In genomic region chr2:158215283-158216117, GRCm38 (mm10) we compare ENCODE assay signal across 10 mouse cellular contexts. TPM values are rescaled to one million over a fixed set of nuclear protein-coding genes. Genes with fewer than 3 reads are reported as not detected.
DNase-seq lines count a peak whose midpoint lies in the region; ATAC-seq and TF ChIP-seq lines count a peak whose summit lies in the region.
"Had no signal": no experiment of that assay in that cellular context is flagged by ENCODE, and none has a peak within 500 bp of the region (broad histone marks: within the 10 kb centered on the region; RNA-seq: fewer than 3 reads in every experiment).

No protein-coding gene starts in this region.

- DNase-seq in forebrain, embryonic 10.5 days (ENCODE audit: extremely low spot score, low spot score) = no peak
- DNase-seq in Patski (ENCODE audit: low read depth, low spot score) = peak; percentile 99
- DNase-seq in forebrain, postnatal 0 days = peak; percentile 48
- peak; percentile 70 to 78 for DNase-seq in kidney, adult 8-10 months
- no peak for DNase-seq in right cerebral cortex, postnatal 36 days (ENCODE audit: low spot score in 2 of 2)
- no peak for DNase-seq in thymus, postnatal 10 days (ENCODE audit: low spot score in 2 of 2)
- no peak for DNase-seq in layer of hippocampus, adult 11-12 months (ENCODE audit: low spot score)
- DNase-seq: thymus, postnatal 36 days had no signal

- H3K27me3 ChIP-seq in forebrain, embryonic 15.5 days = no peaks in the 10 kb centered on the region
- no peaks in the 10 kb centered on the region for H3K27me3 ChIP-seq in forebrain, embryonic 10.5 days (ENCODE audit: poor library complexity, severe bottlenecking)
- no peaks in the 10 kb centered on the region for H3K27me3 ChIP-seq in Patski
- no peaks in the 10 kb centered on the region for H3K27me3 ChIP-seq in forebrain, postnatal 0 days (ENCODE audit: insufficient read depth, low read length)

- TF ChIP-seq CTCF in Patski (IDR thresholded peaks at IDR 0.05) = no peak
- TF ChIP-seq CTCF in forebrain, postnatal 0 days (IDR thresholded peaks at IDR 0.05; ENCODE audit: low read depth) = no peak

- peaks cover 12% of the 10 kb centered on the region; the same call in 1 of the 2 replicates for H3K4me1 ChIP-seq in forebrain, embryonic 15.5 days
- peaks cover 17% of the 10 kb centered on the region for H3K4me1 ChIP-seq in forebrain, embryonic 10.5 days
- H3K4me1 ChIP-seq in forebrain, postnatal 0 days (ENCODE audit: insufficient read depth) = no peaks in the 10 kb centered on the region

- H3K4me2 ChIP-seq in forebrain, embryonic 15.5 days (replicated peaks) = no peak overlapping the region
- H3K4me2 ChIP-seq in forebrain, postnatal 0 days (ENCODE audit: low read depth) = no peak overlapping the region

- in situ Hi-C loops in Patski (cut with MboI; ENCODE audit: low pct_unique_long_range_greater_than_20kb) = loop anchor here (5.0 kb wide), 2 partner anchors 42 to 127 kb away; partner anchors contain the start of gene Bpi

- POLR2A ChIA-PET in Patski (lab: Charles Lee) = interaction anchor here (0.9 kb wide), 2 partner anchors 10 to 15 kb away, joined by 3 read pairs; no protein-coding TSS in a partner anchor

- ATAC-seq in forebrain, embryonic 15.5 days (replicated peaks) = peak; percentile 58; the same call in 1 of the 2 replicates
- peak; percentile 84 for ATAC-seq in Patski
- no peak for ATAC-seq in forebrain, postnatal 0 days

- CTCF ChIA-PET in Patski (lab: Charles Lee) = interaction anchor here (0.9 to 2.4 kb wide), 4 partner anchors 9 to 132 kb away, joined by 3 to 12 read pairs (median 4); no protein-coding TSS in a partner anchor

- H3K27ac ChIP-seq in forebrain, embryonic 15.5 days (replicated peaks) = peak overlapping the region; percentile 64
- H3K27ac ChIP-seq in forebrain, embryonic 10.5 days = no peak overlapping the region
- H3K27ac ChIP-seq in forebrain, postnatal 0 days (ENCODE audit: low read depth, low read length) = no peak overlapping the region

- no peak overlapping the region for H3K4me3 ChIP-seq in forebrain, embryonic 15.5 days
- no peak overlapping the region for H3K4me3 ChIP-seq in forebrain, embryonic 10.5 days
- H3K4me3 ChIP-seq in forebrain, postnatal 0 days (ENCODE audit: low read depth, low read length) = no peak overlapping the region

- H3K9ac ChIP-seq in forebrain, embryonic 15.5 days (replicated peaks) = no peak overlapping the region
- H3K9ac ChIP-seq in forebrain, postnatal 0 days = no peak overlapping the region

- H3K9me3 ChIP-seq in forebrain, embryonic 15.5 days = no peaks in the 10 kb centered on the region
- H3K9me3 ChIP-seq in forebrain, embryonic 10.5 days = no peaks in the 10 kb centered on the region
- H3K9me3 ChIP-seq in forebrain, postnatal 0 days (ENCODE audit: low read length) = no peaks in the 10 kb centered on the region

- H3K36me3 ChIP-seq in forebrain, embryonic 15.5 days = no peaks in the 10 kb centered on the region
- no peaks in the 10 kb centered on the region for H3K36me3 ChIP-seq in forebrain, embryonic 10.5 days (replicated peaks)
- no peaks in the 10 kb centered on the region for H3K36me3 ChIP-seq in forebrain, postnatal 0 days (ENCODE audit: insufficient read depth)

- 59% methylated on average over 9 of the region's 9 CpGs for WGBS in forebrain, embryonic 15.5 days
- 73% methylated on average over 9 of the region's 9 CpGs for WGBS in forebrain, embryonic 10.5 days
- WGBS in forebrain, postnatal 0 days = 50% methylated on average over 9 of the region's 9 CpGs

RNA-seq across cellular contexts. Expression of gene D630003M21Rik, which starts 13.5 kb away (rescaled TPM):
- polyA plus RNA-seq in forebrain, embryonic 15.5 days (2015; fragmentation: Nextera tagmentation; extraction: Ambion mirVana) = 1.7 and 2.4 TPM in 2 replicates
- polyA plus RNA-seq in forebrain, embryonic 10.5 days (2016; fragmentation: Nextera tagmentation; extraction: Ambion mirVana) = 2.3 and 3.1 TPM in 2 replicates
- polyA plus RNA-seq in Patski (2021) = 49.6 TPM
- total RNA-seq in forebrain, postnatal 0 days (2014; rRNA removed) = 5.4 and 6.6 TPM in 2 replicates
- polyA plus RNA-seq in forebrain, postnatal 0 days (2015; fragmentation: Nextera tagmentation; extraction: Ambion mirVana) = 1.6 and 1.9 TPM in 2 replicates
- total RNA-seq: hematopoietic stem cell, adult 5-6 weeks had no signal

RNA-seq across cellular contexts. Expression of gene Bpi, which starts 42.4 kb away (rescaled TPM):
- not detected in 2 replicates for polyA plus RNA-seq in forebrain, embryonic 15.5 days (2015; fragmentation: Nextera tagmentation; extraction: Ambion mirVana)
- not detected in 2 replicates for polyA plus RNA-seq in forebrain, embryonic 10.5 days (2016; fragmentation: Nextera tagmentation; extraction: Ambion mirVana)
- polyA plus RNA-seq in Patski (2021) = 2.9 TPM
- not detected in 2 replicates for total RNA-seq in forebrain, postnatal 0 days (2014; rRNA removed)
- not detected in 2 replicates for polyA plus RNA-seq in forebrain, postnatal 0 days (2015; fragmentation: Nextera tagmentation; extraction: Ambion mirVana)
- total RNA-seq: hematopoietic stem cell, adult 5-6 weeks had no signal

Comparison
In these comparisons a context has a peak if more than half of its experiments do, and no peak if none do; other contexts are left out.
1. DNase-seq: peak in Patski (single experiment), forebrain, postnatal 0 days (single experiment) and kidney, adult 8-10 months (2 of 2); none in forebrain, embryonic 10.5 days (single experiment), right cerebral cortex, postnatal 36 days (0 of 2), thymus, postnatal 10 days (0 of 2) and layer of hippocampus, adult 11-12 months (single experiment).
2. RNA of gene D630003M21Rik, which starts 13.5 kb away (polyA plus RNA-seq): 49.6 TPM in Patski (single experiment); 1.7 to 2.4 TPM in forebrain, embryonic 15.5 days, 2.3 to 3.1 TPM in forebrain, embryonic 10.5 days and 1.6 to 1.9 TPM in forebrain, postnatal 0 days; every median in the first group is over 10 times any median in the second.